Mouse (Mus musculus): ENCODE results near the gene Coa5. TPM values are rescaled to one million over a fixed set of nuclear protein-coding genes. Genes with fewer than 3 reads are reported as not detected.
A peak's percentile ranks its signal among the peaks of the same experiment; 100 is the strongest.

Coa5 gene
- 65.6 and 67.6 TPM in 2 replicates for polyA plus RNA-seq (2015; fragmentation: Nextera tagmentation; extraction: Ambion mirVana)

DNA sequence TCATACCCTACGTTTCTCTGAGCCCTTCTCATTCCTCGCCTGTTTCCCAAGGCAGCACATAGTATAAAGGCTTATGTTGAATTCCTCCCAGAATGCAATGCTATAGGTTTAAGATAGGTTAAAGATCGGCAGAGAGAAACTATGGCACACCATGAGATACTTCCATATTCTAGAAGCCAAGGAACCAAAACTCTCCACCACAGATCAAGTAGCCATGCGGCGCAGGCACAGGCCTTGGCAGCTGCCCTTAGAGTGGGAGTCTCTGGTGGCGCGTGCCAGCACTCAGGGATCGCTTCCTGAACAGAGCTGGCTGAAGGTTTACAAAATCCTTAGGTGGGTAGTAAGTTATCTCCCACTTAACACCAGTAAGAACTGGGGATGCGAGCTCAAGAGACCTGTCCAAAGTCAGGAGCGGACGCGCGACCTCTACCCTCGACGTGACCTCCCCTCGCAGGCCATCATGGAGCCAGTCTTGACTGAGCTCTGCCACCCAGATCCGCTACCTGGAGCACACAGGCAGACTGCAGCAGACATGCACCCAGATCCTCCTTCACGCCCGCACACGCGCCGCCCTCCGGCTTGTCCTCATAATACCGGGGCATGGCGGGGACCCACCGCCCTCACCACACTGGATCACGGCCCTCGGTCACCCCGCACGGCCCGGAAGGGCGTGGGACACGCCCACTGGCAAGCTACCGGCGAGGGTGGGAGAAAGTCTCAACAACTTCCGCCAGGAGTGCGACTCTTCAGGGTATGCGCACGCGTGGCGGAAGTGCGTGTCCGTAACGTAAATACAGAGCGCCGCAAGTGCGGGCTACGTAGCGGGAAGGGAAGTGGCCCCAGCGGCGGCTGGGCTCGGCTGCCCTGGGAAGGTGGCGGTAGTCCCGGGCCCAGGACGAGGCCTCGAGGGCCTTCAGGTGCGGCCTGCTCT, at the start of gene Coa5, which contains the start of gene Unc50:
Gene Coa5 (minus strand): TSS at position 738 of the 931 bp plus-strand sequence.
Gene Unc50 (plus strand): TSS at position 774 of the 931 bp plus-strand sequence.
- Histone ChIP-seq H3K4me2 (peak within 1 kb of the TSS; percentile 94), H3K9ac (peak within 1 kb of the TSS; percentile 93), H3K27ac (peak within 1 kb of the TSS; percentile 80), H3K27me3 (replicated peaks) (no peaks in the 10 kb centered on the region), H3K4me3 (peak within 1 kb of the TSS; percentile 92), H3K4me1 (peaks cover 38% of the 10 kb centered on the region), H3K9me3 (no peaks in the 10 kb centered on the region), H3K36me3 (replicated peaks) (peaks cover 11% of the 10 kb centered on the region; the same call in 1 of the 2 replicates)
- peak; percentile 98 for ATAC-seq (replicated peaks)
- 3% methylated on average over 57 of the region's 57 CpGs for WGBS

DNA sequence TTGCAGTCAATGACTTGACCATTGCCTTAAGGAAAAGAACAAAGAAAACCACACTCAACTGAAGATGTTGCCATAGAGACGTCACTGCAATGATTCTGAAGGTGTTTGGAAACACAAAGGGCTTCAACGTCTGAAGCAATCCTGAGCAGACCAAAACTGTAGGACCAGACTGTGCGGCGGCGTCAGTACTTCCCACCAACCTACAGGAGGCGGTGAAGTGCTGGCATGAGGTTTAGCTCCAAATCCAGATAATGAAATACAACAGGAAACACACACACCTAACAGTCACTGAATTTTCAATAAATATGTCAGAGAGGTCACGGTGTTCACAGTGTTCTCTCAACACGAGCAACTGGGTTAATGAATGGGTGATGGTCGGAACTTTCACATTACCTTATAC, 49.2 kb upstream of the Coa5 start:
- 67% methylated on average over 9 of the region's 9 CpGs for WGBS
- no peaks in the 10 kb centered on the region for H3K36me3 ChIP-seq (replicated peaks)
- no peaks in the 10 kb centered on the region for H3K9me3 ChIP-seq
- no peak overlapping the region for H3K27ac ChIP-seq
- no peak overlapping the region for H3K4me3 ChIP-seq
- H3K27me3 ChIP-seq (replicated peaks): no peaks in the 10 kb centered on the region
- no peak overlapping the region for H3K9ac ChIP-seq
- H3K4me1 ChIP-seq: no peaks in the 10 kb centered on the region
- ATAC-seq (replicated peaks): no peak
- no peak overlapping the region for H3K4me2 ChIP-seq

DNA sequence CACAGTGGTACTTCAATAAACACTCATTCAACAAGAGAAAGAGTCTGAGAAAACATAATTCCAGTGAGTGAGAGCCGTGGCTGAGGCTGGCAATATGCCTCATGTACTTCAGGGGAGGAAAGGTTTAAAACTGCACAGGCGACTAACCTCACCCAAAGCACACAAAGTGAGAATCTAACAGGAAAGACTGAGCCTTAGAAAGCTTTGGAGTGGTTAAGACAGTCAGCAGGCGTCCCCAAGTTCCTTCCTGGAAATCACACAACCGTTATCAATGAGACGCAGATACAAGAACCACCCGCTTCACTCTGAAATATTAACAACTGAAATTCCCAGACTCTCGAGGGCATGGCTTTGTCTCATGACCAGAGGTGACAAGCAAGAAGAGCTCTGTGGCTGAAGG, 48.5 kb upstream of the Coa5 start:
- Histone ChIP-seq H3K27ac (no peak overlapping the region), H3K36me3 (replicated peaks) (no peaks in the 10 kb centered on the region), H3K4me3 (no peak overlapping the region), H3K9ac (no peak overlapping the region), H3K9me3 (no peaks in the 10 kb centered on the region), H3K4me1 (no peaks in the 10 kb centered on the region), H3K4me2 (no peak overlapping the region), H3K27me3 (replicated peaks) (no peaks in the 10 kb centered on the region)
- no peak for ATAC-seq (replicated peaks)
- WGBS: 79% methylated on average over 7 of the region's 7 CpGs

DNA sequence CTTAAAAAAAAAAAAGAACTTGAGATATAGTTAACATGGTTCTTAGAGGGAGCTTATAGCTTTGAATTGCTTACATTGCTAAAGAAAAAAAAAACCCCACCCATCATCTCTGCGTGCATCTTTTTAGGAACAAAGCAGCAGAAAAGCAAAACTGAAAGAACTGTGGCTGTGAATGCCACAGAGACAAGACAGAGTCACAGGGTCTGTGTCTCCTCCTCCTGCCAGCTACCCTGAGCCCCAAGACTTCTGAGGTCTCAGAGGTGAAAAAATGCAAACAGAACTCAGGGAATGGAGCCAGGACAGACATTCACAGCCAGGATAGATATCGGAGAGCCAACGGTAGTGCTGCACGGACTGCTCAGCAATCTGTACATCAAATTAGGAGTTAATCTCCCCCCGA, 48.0 kb upstream of the Coa5 start:
- Histone ChIP-seq H3K27me3 (replicated peaks) (no peaks in the 10 kb centered on the region), H3K4me3 (no peak overlapping the region), H3K36me3 (replicated peaks) (no peaks in the 10 kb centered on the region), H3K4me2 (no peak overlapping the region), H3K9ac (no peak overlapping the region), H3K4me1 (no peaks in the 10 kb centered on the region), H3K27ac (no peak overlapping the region), H3K9me3 (no peaks in the 10 kb centered on the region)
- WGBS: 71% methylated on average over 5 of the region's 5 CpGs
- ATAC-seq (replicated peaks): no peak

DNA sequence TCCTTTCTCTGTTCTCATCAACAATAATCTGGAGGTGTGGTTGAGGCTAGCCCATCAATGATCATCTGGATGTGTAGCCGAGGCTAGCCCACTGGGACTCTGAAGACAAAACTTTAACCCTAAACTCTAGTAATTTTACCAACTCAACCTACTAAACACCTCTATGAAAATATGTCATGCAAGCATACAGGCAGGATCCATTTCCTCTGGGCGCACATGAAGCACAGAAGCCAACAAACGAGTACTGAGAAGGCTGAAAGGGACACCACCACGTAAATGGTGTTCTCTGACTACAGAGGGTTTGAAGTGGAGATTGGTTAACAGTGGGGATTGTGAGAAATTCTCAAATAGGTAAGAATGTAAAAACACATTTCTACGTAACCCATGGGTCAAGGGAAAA, 47.3 kb upstream of the Coa5 start:
- ATAC-seq (replicated peaks): no peak
- Histone ChIP-seq H3K36me3 (replicated peaks) (no peaks in the 10 kb centered on the region), H3K9me3 (no peaks in the 10 kb centered on the region), H3K27me3 (replicated peaks) (no peaks in the 10 kb centered on the region), H3K4me1 (no peaks in the 10 kb centered on the region), H3K4me2 (no peak overlapping the region), H3K4me3 (no peak overlapping the region), H3K9ac (no peak overlapping the region), H3K27ac (no peak overlapping the region)
- 93% methylated on average over 5 of the region's 5 CpGs for WGBS

DNA sequence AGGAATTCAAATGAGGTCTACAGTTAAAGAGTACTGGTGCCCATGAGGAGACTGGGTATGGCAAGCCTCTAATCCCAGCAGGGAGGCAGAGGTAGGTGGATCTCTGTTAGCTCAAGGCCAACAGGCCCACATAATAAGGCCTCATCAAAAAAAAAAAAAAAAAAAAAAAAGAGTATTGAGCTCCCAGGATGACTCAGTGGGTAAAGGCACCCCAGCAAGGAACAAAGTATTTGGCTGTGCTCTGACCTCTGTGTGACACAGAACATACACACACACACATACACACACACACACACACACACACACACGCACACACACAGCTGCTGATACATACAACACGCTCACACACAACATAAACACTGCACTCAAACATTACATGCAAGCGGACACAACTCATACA, 45.4 kb upstream of the Coa5 start:
- H3K4me2 ChIP-seq: no peak overlapping the region
- H3K36me3 ChIP-seq (replicated peaks): no peaks in the 10 kb centered on the region
- no peak for ATAC-seq (replicated peaks)
- no peak overlapping the region for H3K4me3 ChIP-seq
- H3K9ac ChIP-seq: no peak overlapping the region
- WGBS: 83% methylated on average over 3 of the region's 3 CpGs
- no peaks in the 10 kb centered on the region for H3K9me3 ChIP-seq
- H3K27ac ChIP-seq: no peak overlapping the region
- no peaks in the 10 kb centered on the region for H3K27me3 ChIP-seq (replicated peaks)
- H3K4me1 ChIP-seq: no peaks in the 10 kb centered on the region

DNA sequence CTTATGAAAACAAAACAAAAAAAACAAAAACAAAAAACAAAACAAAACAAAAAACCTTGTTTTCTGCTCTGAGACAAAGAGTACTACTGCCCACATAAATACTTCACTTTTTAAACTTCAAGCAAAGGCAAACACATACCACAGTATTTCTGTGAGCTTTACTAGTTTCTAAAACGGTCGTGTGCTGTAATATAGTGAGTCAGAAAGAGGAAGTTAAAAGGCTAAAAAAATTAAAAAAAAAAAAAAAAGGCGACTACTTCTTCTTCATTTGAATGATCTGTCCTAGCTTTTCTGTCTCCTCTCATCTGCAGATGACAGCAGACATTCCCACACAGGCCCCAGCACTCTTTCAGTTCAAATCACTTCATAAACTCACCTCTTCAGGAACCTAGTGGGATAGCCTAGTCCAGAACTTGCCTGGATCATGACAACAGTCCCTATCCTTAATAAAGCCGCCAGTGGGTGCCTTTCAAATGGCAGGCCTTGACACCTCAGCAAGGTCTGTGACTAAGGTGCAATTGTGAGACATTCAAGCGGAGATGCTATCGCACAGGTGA, 44.8 kb upstream of the Coa5 start:
- Histone ChIP-seq H3K9ac (no peak overlapping the region), H3K4me3 (no peak overlapping the region), H3K27me3 (replicated peaks) (no peaks in the 10 kb centered on the region), H3K9me3 (no peaks in the 10 kb centered on the region), H3K4me1 (no peaks in the 10 kb centered on the region), H3K4me2 (no peak overlapping the region), H3K27ac (no peak overlapping the region), H3K36me3 (replicated peaks) (no peaks in the 10 kb centered on the region)
- ATAC-seq (replicated peaks): no peak
- 88% methylated on average over 6 of the region's 6 CpGs for WGBS

DNA sequence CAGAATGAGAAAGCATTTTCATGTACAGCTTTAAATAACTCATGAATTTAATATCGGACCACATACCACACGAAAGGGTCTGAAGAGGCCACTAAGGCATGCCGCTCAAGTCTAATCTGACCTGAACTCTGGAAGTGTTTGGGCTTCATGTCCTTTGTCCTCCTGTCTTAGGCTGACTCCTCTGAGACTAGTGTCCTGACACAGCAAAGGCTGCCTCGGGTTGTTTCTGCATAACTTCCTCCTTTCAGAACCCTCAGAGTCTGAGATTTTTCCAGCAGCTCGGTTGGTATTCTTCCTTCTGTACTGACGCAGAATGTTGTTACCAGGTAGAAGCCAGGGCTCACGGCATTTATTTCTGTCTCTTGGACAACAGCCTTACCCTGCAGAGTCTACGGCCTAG, 44.1 kb upstream of the Coa5 start:
- H3K27ac ChIP-seq: no peak overlapping the region
- whole genome bisulfite sequencing: 81% methylated on average over 8 of the region's 8 CpGs
- no peaks in the 10 kb centered on the region for H3K27me3 ChIP-seq (replicated peaks)
- no peak for ATAC-seq (replicated peaks)
- H3K4me1 ChIP-seq: no peaks in the 10 kb centered on the region
- no peak overlapping the region for H3K4me2 ChIP-seq
- no peak overlapping the region for H3K9ac ChIP-seq
- H3K9me3 ChIP-seq: no peaks in the 10 kb centered on the region
- H3K36me3 ChIP-seq (replicated peaks): no peaks in the 10 kb centered on the region
- H3K4me3 ChIP-seq: no peak overlapping the region

DNA sequence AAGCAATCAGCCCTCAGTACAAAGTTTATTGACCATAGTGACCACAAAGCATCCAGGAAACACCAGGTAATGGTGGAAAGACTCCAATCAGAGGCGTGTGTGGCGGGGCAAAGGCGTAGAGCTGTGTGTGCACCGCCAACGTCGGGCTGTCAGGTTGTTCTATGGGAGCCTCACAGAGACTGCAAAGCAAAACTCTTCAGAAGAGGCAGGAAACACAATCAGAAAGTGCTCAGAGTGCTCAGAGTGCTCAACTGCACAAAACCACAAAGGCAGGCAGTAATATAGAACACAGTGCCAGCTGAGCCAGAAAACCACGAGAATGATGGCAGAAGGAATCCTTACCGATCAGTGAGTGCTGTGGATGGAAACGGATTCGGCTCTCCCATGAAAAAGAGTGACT, 43.3 kb upstream of the Coa5 start:
- Histone ChIP-seq H3K27me3 (replicated peaks) (no peaks in the 10 kb centered on the region), H3K27ac (no peak overlapping the region), H3K9me3 (no peaks in the 10 kb centered on the region), H3K4me2 (no peak overlapping the region), H3K4me1 (no peaks in the 10 kb centered on the region), H3K36me3 (replicated peaks) (no peaks in the 10 kb centered on the region), H3K9ac (no peak overlapping the region), H3K4me3 (no peak overlapping the region)
- no peak for ATAC-seq (replicated peaks)
- 88% methylated on average over 10 of the region's 10 CpGs for WGBS

DNA sequence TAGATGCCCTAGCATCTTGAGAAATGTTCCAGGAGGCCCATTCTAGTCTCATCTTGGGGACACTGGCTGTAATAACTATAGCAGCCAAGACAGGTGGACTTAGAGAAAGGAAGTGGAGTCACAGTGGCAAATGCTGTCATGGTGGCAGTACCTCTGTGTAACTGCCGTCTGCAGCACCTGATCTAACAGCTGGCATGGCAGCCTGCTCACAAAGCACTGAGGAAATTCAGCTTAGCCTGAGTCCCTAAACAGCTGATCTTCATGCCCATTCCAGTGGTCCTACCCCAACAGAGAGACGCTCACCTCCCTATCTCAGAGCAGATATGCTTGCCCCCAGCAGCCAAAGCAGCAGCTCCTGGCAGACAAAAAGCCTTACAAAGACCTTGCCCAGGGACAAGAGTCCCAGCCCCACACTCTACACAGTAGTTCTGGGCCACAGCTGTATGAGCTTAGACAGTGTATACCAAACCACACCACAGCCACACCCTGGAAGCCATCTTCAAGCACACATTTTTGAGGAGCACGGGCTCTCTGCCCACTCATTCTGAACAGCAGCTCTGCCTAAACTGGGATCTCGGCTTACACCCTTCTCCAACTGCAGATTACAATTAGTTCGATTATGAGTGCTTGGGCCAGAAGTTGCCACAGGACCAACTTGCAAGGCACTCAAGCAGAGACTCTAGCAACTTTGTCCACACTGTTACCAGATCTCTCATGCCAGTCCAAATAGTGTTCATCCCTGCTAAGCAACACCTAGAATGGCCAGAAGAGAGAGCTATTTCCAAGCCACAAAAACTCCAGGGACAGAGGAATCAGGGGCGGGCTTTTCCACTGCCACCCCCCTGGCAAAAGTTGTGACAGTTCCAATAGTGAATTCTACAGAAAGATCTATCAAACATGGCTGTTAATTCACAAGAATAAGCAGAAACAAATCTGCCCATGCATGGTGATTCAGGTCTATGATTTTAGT, 41.6 kb upstream of the Coa5 start:
- no peak for ATAC-seq (replicated peaks)
- no peaks in the 10 kb centered on the region for H3K9me3 ChIP-seq
- 85% methylated on average over 6 of the region's 6 CpGs for WGBS

DNA sequence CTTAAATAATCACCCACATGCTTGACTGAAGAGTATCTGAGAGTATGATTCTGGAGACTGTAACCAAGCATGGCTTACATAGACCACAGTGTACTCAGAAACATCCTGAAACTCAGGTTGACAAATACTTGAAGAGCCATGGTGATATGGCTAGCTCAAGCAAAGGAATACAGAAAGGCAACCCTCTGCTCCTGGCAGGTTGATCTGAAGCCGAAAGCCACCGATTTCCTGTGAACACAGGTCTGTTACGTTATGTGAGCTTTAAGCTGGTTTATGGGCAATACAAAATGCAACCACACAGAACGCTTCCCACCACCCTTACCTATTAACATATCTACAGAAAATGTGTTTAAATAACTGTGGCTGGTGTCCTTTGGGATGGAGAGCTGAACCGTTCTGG, 39.1 kb upstream of the Coa5 start:
- 94% methylated on average over 5 of the region's 5 CpGs for WGBS
- Histone ChIP-seq H3K9me3 (no peaks in the 10 kb centered on the region), H3K27ac (no peak overlapping the region), H3K9ac (no peak overlapping the region), H3K4me2 (no peak overlapping the region), H3K36me3 (replicated peaks) (no peaks in the 10 kb centered on the region), H3K27me3 (replicated peaks) (no peaks in the 10 kb centered on the region), H3K4me3 (no peak overlapping the region), H3K4me1 (no peaks in the 10 kb centered on the region)
- ATAC-seq (replicated peaks): no peak

More for the DNA sequence above, 41.6 kb upstream of the Coa5 start:
- Histone ChIP-seq H3K36me3 (replicated peaks) (no peaks in the 10 kb centered on the region), H3K4me2 (no peak overlapping the region), H3K27ac (no peak overlapping the region), H3K27me3 (replicated peaks) (no peaks in the 10 kb centered on the region), H3K4me1 (no peaks in the 10 kb centered on the region), H3K4me3 (no peak overlapping the region), H3K9ac (no peak overlapping the region)

DNA sequence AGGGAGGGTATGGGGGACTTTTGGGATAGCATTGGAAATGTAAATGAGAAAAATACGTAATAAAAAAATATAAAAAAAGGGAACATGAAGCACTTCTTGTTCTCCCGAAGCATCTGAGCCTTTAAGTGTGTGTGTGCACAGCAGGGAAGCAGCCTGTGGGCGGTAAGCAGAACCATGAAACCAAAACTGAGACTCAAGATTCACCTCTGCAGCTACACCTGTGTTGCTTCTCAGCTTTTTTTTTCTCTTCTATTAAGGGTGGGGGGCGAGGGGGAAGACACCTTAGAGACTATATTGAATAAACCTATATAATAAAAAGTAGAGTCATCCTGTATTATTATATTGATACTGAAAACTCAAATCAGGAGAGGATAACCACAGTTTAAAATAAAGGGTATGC, 37.9 kb upstream of the Coa5 start:
- Histone ChIP-seq H3K9me3 (no peaks in the 10 kb centered on the region), H3K4me1 (no peaks in the 10 kb centered on the region), H3K36me3 (replicated peaks) (no peaks in the 10 kb centered on the region), H3K4me3 (no peak overlapping the region), H3K27ac (no peak overlapping the region), H3K27me3 (replicated peaks) (no peaks in the 10 kb centered on the region), H3K9ac (no peak overlapping the region), H3K4me2 (no peak overlapping the region)
- ATAC-seq (replicated peaks): no peak
- WGBS: 86% methylated on average over 4 of the region's 4 CpGs
